Mouse (Mus musculus): ENCODE measurements around the gene Tceanc2.

Gene Tceanc2

DNA sequence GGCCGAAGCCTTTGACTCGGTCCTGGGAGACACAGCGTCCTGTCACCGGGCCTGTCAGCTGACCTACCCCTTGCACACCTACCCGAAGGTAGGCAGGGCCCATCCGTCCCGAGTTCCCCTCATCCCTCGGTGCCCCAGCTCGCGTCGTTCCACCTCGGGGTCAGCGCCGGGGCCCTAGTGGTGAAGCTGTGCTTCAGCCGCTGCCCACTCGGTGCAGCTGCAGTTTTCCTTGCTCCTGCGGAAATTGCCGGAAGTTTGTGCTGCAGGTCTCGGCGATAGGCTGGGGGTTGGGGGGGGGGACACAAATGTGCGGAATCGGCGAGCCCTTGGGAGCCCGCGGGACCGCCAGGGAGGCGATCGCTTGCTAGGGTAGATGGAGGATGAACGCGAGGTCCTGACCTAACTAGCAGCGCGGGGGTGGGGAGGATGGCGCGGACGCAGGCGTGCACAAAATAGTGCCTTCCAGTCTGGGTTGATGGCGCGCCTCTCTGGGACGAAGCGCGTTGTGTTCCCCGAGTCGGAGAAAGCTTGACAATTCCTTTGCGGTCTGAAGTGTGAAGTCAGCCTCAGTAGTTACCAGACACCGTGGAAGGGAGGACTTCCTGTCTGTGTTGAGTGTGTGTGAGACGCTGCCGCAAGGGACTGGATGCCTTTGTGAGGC, at the start of gene Tceanc2:
Gene Tceanc2 (minus strand): TSS at position 287 of the 661 bp plus-strand sequence.
- no peak for DNase-seq (ENCODE audit: low read depth, low spot score)

DNA sequence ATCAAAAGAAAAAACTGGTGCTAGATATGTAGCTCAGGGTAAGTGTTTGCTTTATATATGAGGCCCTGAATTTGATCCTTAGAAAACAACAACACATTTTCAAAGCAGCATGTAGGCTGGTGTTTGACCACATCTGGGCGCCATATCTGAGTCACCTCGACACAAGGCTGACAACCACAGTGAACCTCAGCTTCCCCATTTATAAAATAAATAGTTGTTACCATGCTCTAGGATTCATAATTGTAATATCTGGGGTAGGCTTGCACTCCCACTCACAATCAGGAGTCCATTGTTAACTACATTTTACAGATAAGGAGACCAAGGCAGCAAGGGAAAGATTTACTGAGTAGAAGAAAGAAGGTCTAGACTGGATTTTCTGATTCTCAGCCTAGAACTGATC, 47.4 kb upstream of the Tceanc2 start:
- DNase-seq (ENCODE audit: low read depth, low spot score) = no peak

DNA sequence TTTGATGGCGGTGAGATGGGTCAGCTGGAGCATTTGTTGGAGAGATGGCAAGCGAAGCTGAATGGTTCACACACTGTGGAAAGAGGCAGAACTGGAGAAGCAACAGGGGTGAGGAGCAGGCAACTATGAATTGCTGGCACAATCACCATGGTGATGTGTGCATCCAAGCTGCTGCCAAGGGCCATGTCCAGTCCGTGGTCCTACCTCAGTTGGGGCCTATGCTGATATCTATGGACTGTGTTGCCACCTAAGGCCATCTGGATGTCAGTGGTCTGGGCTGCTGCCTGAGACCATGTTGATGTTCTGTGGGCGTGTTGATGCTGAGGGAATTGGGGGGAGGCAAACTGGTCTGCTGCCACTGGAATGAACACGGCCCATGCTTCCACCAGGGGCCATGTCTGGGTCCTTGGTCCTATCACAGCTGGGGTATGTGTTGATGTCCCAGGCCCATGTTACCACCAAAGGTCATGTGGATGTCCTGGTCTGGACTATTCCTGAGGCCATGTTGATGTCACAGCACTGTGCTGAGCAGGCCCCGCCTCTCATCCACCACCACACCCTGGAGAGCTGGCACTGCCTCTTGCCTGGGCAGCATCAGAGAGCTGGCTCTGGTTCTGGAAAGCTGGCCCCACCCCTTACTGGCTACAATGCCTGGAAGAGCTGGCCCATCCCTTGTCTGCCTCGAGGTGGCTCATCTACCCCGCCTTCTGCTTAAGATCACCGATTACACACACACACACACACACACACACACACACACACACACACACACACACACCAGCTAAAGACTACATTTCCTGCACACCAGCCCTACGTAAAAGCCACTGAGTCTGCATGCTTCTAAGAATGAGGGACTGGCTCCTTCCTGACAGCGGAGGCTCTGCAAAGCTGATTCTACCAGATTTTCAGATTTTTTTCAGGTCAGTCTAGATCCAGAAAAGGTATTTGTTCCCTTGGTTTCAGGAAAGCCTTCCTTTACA, 44.6 kb upstream of the Tceanc2 start:
- DNase-seq (ENCODE audit: low read depth, low spot score) = no peak

DNA sequence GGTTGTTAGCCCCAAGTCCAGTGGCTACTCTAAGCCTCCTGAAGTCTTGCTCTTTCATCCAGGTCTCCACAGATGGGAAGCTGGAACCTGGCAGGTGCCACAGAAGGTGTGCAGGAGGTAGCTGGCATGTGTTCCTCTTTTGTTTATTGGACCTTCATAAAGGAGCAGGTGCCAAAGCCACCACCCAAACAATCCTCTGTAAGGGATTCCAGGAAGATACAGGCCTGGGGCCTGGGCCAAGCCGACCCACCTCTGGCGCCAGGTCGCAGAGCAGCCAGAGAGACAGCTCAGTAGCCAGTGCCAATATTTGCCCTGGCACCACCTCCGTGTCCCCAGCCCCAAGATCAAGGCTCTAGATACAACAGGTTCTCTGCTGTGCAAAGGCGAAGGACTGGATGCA, 42.6 kb upstream of the Tceanc2 start:
- DNase-seq (ENCODE audit: low read depth, low spot score) = no peak

DNA sequence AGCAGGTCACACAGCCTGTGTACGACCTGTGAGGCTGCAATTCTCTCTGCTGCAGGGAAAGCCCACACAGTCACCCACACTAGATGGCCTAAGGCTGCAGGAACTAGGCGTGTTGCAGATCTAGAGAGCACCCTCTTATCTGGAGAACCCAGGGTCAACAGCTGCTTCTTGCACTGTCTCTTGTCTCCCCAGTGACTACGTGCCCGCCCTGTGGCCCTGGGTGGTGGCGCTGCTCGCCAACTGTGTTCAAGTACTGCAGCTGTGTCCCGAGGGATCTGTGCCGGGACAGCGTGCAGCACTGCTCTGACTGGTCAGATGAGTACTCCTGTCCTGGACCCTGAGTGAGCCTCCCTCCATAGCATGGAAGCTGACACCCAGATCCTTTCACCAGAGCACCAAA, 38.7 kb upstream of the Tceanc2 start:
- no peak for DNase-seq (ENCODE audit: low read depth, low spot score)

DNA sequence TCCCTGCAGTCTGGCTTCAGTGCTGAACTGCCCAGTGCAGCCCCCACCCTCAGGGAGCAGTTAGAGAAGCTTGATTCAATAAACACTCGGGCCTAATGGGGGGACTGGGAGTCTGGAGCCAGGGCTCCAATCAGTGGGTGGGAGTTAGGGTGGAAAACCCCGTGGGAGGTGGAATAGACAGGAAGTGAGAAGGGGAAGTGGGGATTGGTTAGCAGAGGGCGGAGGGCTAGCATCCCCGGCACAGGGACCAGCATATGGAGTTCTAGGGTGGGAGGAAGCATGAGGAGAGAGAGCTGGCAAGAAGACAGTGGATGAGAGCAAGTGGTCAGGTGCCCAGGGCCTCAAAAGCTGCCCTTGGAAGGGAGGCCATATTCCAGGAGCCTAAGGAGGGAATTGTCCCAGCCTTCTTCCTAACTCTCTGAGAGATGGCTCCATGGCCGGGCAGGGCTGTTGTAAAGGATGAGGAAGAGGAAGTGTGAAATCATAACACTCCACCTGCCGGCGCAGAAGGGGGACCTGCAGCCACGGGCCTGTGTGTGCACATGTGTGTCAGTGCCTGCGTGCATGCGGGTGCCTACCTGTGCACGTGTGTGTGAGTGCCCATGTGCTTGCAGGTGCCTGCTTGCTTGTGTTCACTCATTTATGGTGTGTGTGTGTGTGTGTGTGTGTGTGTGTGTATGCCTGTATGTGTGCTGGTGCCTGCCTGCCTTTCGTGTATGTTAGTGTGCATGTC, 34.5 kb upstream of the Tceanc2 start:
- DNase-seq (ENCODE audit: low read depth, low spot score) = no peak

DNA sequence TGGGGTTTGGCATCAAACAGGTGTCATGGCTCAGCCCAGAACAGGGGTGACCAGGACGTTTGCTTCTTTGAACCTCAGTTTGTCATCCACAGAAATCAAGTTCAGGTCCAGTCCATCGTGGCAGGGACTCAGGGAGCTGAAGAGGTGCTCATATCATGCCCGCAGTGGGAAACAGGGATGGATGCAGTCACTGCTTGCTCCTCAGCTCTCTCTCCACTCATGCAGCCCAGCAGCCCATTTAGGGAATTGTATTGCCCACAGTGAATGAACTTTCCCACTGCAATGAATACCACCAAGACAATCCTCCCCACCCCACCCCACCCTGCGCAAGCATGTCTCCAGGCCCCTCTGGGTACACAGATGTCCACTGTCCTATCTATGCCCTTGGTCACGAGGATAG, 33.0 kb upstream of the Tceanc2 start:
- DNase-seq (ENCODE audit: low read depth, low spot score) = no peak

DNA sequence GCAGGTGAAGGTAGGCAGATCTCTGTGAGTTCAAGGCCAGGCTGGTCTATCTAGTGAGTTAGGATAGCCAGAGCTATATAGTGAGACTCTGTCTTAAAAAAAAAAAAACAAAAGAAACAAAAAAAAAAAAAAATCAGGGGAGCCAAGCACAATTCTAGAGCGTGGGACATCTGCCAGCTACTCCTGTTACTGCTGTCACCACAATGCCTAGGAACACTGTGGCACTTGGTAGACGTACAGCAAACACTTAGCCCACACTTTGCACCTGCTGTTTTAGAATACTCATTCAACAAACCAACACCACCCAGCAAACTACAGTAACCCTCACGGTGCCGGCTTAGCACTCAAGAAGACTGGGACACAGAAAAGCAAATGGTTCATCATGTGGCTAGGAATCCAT, 32.5 kb upstream of the Tceanc2 start:
- peak; percentile 47 for DNase-seq (ENCODE audit: low read depth, low spot score)

DNA sequence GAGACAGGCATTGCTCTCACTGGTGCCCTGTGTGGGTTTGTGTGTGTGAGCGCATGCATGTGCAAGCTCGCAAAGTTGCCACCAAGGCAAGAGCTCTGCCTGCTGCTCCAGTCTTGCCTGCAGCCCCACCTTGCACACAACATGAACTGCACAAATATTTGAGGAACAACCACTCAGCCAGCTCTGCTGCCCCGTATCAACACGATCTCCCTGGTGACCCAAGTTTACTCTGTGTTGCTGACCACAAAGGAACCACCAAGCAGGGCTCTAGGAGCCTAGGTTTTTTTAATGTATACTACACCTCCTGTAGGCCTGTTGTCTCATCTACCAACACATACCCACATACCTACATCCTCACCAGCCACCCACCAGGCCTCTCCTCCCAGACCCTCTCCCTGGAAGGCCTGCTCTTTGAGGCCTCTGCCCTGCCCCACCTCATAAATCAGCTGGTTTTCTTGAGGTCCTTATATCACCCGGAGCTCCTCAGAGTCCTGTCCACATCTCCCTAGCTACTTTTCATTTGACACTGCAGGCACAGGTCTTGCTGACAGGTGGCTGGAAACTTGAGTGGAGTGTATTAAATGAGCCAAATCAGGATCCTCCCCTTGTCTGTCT, 31.7 kb upstream of the Tceanc2 start:
- DNase-seq (ENCODE audit: low read depth, low spot score) = no peak

DNA sequence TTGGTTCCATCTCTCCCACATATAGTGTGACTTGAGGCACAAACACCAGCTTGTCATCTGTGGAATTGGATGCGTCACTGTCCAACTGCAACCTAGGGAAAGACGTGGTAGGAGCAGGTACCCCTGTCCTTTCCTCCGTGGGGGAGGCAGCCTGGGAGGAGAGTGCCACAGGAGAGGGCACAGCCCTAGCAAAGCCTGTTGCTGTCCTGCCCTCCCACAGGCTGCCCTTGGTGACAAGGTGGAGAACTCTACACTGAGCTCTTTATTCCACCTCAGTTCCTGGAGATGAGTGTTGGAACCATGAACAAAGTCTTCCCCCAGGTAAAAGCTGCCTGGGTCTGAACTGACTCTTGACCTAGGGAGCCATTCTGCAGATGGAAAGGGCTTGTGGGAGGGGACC, 30.0 kb upstream of the Tceanc2 start, which contains the start of gene Ldlrad1:
Gene Ldlrad1 (plus strand): TSS at position 301 of the 400 bp plus-strand sequence.
- no peak for DNase-seq (ENCODE audit: low read depth, low spot score)

DNA sequence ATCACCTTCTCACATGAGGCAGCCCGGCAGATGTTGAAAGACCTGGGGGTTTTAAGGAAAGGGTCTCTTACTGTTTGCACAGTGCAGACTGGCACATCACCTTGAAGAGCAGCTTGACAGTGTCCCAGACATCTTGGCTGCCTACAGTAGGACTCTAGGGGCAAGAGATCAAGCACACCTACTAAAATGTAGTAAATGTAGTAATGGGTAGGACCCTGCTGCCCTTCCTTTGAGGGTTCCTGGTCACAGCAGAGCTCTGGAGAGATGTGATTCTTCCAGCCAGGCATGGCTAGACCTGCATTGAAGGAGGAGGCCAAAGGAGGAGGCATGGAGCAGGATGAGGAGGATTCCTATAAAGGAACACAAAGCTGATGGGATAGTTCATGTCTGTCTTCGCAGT, 28.1 kb upstream of the Tceanc2 start:
- DNase-seq (ENCODE audit: low read depth, low spot score) = no peak

DNA sequence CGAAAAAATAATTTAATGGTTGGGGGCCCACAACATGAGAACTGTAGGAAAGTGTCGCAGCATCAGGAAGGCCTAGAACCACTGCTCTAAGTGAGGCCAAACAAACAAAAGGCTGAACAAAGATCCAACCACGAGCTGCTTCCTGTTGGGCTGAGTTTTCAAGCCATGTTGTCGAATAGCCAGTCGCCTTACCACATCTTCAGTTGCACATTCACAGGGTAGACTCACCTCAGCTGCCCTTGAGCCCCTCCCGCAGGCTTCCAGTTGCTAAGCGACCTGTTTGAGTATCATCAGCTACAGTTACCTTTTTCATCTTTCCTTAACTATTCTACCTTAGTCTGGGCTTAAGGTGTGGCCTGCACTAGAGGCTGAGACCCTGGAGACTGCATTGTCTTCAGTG, 24.1 kb upstream of the Tceanc2 start:
- DNase-seq (ENCODE audit: low read depth, low spot score) = no peak

DNA sequence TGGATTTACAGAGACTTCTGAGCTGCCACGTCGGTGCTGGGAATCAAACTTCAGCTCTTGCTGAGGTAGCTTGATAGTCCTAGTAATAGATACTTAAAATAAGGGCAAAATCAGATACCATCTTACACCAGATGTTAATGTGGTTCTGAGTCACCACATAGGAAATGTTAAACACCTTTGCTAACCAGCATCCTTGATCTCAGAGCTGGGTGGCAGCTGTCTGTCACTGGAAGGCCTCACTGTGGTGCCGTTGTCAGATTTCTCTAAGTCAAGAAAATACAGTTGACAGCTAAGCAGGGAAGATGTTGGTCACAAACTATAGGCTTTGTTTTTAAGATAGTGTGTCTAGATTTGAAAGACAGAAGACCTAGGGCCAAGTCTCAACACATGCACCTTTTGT, 22.9 kb upstream of the Tceanc2 start:
- DNase-seq (ENCODE audit: low read depth, low spot score) = no peak

DNA sequence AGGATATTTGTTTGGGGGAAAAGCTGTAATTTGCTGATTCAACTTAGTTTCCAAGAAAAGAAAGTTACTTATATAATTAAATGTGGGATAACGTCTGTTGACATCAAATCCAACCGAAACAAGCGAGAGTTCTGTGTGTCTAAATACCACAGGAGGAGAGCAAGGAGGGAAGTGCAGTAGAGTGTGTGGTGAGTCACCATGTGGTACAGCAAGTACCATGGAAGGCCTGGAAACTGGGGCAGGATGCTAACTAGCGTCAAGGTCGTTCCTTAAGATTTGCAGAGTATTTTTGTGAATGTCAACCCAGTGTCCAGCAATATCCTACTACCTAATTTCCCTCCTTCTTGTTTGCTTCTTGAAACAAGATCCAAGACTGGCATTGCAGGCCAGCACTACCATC, 19.2 kb upstream of the Tceanc2 start:
- no peak for DNase-seq (ENCODE audit: low read depth, low spot score)

DNA sequence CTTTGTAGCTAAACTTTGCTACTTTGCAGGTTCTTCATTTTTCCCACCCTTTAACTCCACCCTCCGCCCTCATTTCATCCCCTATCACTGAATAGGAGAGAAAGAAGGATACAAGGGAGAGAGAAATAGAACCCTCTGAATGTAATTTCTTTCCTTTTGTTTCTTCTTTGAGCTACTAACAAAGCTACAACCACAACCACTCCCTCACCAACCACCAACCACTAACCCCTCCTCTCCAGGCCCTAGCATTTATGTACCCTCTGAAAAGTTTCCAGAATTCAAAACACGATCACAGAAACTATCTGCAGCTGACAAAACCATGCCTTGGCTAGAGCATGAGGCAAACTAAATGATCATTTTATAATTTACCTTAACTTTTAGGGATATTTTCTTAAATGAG, 17.5 kb upstream of the Tceanc2 start:
- no peak for DNase-seq (ENCODE audit: low read depth, low spot score)

DNA sequence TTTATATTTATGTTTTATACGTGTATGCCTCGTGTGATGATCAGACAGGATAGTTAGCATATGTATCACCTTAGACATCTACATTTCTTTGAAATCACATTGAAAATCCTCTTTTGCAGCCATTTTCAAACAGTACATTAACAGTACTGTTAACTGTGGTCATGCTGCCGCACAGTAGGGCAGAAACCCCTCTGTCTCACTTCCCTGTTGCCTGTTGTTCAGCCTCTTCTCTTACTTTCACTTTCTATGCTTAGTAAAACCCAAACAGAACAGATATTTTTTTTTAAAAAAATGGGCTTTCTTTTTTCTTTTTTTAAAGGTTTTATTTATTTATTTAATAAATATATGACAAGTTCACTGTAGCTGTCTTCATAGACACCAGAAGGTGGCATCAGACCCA, 14.9 kb upstream of the Tceanc2 start:
- DNase-seq (ENCODE audit: low read depth, low spot score) = no peak

DNA sequence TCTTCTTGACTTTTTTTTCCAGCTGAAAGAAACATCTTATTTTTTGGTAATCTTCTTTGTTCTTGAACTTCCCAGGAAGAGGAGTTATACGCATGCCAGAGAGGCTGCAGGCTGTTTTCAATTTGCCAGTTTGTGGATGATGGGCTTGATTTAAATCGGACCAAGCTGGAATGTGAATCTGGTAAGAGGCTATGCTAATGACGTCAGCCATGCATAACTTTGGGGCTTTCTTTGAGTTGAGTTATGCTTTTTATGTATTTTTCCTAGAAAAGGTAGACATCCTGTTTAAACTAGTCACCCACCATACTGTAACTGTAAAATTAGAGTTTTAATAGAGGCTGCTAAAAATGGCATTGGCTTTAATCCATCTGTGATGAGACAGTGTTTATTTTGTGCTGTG, 6.8 kb upstream of the Tceanc2 start:
- no peak for DNase-seq (ENCODE audit: low read depth, low spot score)

DNA sequence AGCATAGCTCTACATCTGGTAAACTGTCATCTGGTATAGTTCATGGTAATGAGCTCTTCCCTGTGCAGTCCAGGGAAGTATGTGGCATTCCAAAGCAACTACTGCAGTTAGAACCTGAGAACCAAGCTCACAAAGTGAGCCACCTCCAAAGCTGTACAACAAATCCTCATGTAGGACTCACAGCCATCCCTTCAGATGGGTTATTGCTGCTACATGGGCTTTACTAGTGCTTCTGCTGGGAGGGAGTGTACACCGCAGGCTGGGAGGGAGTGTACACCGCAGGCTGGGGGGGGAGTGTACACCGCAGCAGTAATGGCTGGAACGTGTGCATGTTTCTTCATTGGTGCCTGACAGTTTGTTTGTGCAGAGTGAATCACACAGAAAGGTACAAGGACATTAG, 4.3 kb upstream of the Tceanc2 start:
- no peak for DNase-seq (ENCODE audit: low read depth, low spot score)

DNA sequence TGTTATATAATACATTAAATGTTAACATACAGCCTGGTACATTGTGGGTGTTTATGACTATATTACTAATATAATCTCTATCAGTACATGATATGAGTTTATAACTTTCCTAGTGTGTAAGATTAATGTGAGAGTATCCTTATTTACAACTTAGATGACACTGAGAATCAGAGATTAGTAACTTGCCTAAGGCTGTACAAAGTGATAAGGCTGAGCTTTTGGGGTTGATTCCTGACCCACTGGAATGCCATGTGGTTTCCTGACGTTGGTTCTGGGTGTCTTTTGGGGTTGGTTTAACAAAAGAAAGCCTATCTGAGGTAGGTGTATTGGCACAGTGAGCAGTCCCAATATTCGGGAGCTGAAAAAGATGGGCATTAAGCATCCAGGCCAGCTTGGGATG, 3.9 kb upstream of the Tceanc2 start:
- no peak for DNase-seq (ENCODE audit: low read depth, low spot score)

DNA sequence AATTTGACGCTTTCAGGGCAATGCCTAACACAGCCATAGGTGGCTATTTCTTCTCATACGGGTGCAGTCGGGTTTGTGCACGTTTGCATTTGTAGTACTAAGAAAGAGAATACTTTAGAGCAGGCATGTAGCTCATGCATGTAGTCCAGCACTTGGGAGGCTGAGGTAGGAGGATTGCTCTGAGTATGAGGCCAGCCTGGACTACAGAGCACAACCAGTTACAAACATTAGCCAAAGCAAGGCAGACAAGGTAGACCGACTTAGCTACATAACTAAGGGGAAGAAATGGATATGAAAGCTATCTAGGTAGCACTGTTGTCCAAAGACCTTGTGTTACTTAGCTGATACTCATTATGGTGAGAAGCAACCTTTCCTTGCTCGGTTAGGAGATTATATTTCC, 3.0 kb upstream of the Tceanc2 start:
- no peak for DNase-seq (ENCODE audit: low read depth, low spot score)

DNA sequence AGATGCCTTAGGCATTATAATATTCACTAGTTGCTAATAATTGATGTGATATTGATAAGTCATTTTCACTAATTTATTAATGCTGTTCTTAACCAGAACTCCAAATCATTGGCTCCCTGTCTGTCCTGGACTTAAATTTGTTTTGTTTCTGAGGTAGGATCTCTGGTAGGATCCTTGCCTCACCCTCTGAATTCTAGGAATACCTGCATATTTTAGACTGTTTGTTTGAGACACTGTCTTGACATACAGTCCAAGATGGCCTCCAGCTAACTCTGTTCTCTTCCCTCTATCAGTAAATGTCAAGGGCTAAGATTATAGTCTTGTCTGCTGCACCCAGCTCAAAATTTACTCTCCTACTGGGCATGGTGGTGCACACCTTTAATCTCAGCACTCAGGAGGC, 1.8 kb upstream of the Tceanc2 start:
- DNase-seq (ENCODE audit: low read depth, low spot score) = no peak

DNA sequence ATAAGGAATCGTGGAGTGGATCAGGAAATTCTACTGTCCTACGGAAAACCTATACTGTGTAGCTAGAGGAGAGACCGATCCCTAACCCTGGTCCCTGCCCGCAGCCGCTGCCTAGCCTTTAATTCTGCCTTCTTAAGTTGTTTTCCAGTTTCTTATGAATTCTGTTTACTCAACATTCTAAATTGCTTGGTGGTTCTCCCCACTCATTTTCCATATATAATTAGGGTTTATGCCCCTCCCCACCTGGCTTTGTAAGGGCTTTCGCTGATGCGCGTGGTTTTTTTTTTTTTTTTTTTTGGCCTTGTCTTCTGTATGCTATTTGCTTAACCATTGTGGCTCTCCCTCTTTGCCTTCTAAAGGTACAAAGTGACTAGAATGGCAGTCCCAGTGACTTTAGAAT, 645 bp upstream of the Tceanc2 start:
- no peak for DNase-seq (ENCODE audit: low read depth, low spot score)

Data from telencephalon, adult 2 months (tissue).